In genomic region chr6:51265329-51265728, GRCm38 (mm10) we compare ENCODE assay signal across 24 mouse cellular contexts.
A peak's percentile ranks its signal among the peaks of the same experiment; 100 is the strongest.
DNase-seq lines count a peak whose midpoint lies in the region; ATAC-seq and TF ChIP-seq lines count a peak whose summit lies in the region.
"Had no signal": no experiment of that assay in that cellular context is flagged by ENCODE, and none has a peak within 500 bp of the region (broad histone marks: within the 10 kb centered on the region; RNA-seq: fewer than 3 reads in every experiment).

No protein-coding gene starts in this region.

- H3K27ac ChIP-seq in midbrain, embryonic 11.5 days (ENCODE audit: low read depth, low read length) = no peak overlapping the region
- H3K27ac ChIP-seq in midbrain, embryonic 16.5 days (ENCODE audit: low read length) = no peak overlapping the region
- no peak overlapping the region for H3K27ac ChIP-seq in forebrain, postnatal 0 days (ENCODE audit: low read depth, low read length)
- H3K27ac ChIP-seq: embryonic facial prominence, embryonic 15.5 days; forebrain, embryonic 10.5 days; heart, adult 2 months; heart, embryonic 15.5 days; hindbrain, embryonic 10.5 days; hindbrain, embryonic 14.5 days had no signal

- 92% methylated on average over 3 of the region's 3 CpGs for WGBS in midbrain, embryonic 11.5 days
- WGBS in midbrain, embryonic 16.5 days = 91% methylated on average over 3 of the region's 3 CpGs
- WGBS in forebrain, postnatal 0 days = 89% methylated on average over 3 of the region's 3 CpGs

- H3K9me3 ChIP-seq in midbrain, embryonic 11.5 days (ENCODE audit: control insufficient read depth, low read length) = peaks cover 3% of the 10 kb centered on the region; the same call in 1 of the 2 replicates
- H3K9me3 ChIP-seq in midbrain, embryonic 16.5 days (replicated peaks; ENCODE audit: control insufficient read depth, low read length, poor library complexity, severe bottlenecking) = no peaks in the 10 kb centered on the region
- H3K9me3 ChIP-seq in forebrain, postnatal 0 days (ENCODE audit: low read length) = no peaks in the 10 kb centered on the region
- H3K9me3 ChIP-seq: embryonic facial prominence, embryonic 15.5 days; forebrain, embryonic 10.5 days; heart, embryonic 15.5 days had no signal

- no peaks in the 10 kb centered on the region for H3K36me3 ChIP-seq in midbrain, embryonic 11.5 days (ENCODE audit: control insufficient read depth, insufficient read depth, low read length)
- H3K36me3 ChIP-seq in midbrain, embryonic 16.5 days (ENCODE audit: control insufficient read depth, insufficient read depth, low read length) = no peaks in the 10 kb centered on the region
- no peaks in the 10 kb centered on the region for H3K36me3 ChIP-seq in forebrain, postnatal 0 days (ENCODE audit: insufficient read depth)
- H3K36me3 ChIP-seq: embryonic facial prominence, embryonic 15.5 days; forebrain, embryonic 10.5 days; heart, embryonic 15.5 days; hindbrain, embryonic 10.5 days had no signal

- ATAC-seq in frontal cortex, adult (ENCODE audit: low TSS enrichment) = peak; percentile 96
- no peak for ATAC-seq in midbrain, embryonic 11.5 days (ENCODE audit: low FRiP score)
- no peak for ATAC-seq in midbrain, embryonic 16.5 days
- ATAC-seq in forebrain, postnatal 0 days = no peak
- ATAC-seq: CD4-positive, CD25-positive, alpha-beta regulatory T cell, adult 4 months; forebrain, embryonic 14.5 days had no signal

- peaks cover 3% of the 10 kb centered on the region; the same call in 1 of the 2 replicates for H3K27me3 ChIP-seq in midbrain, embryonic 11.5 days (ENCODE audit: control insufficient read depth, insufficient read depth, low read length)
- H3K27me3 ChIP-seq in midbrain, embryonic 16.5 days (ENCODE audit: control insufficient read depth, insufficient read depth, low read depth, low read length) = peaks cover 4% of the 10 kb centered on the region; the same call in 1 of the 2 replicates
- H3K27me3 ChIP-seq in forebrain, postnatal 0 days (ENCODE audit: insufficient read depth, low read length) = 0 out of 2 replicates have a peak, but pooled peaks cover 3% of the 10 kb centered on the region
- H3K27me3 ChIP-seq: embryonic facial prominence, embryonic 15.5 days; heart, embryonic 15.5 days had no signal

- no peak overlapping the region for H3K4me2 ChIP-seq in midbrain, embryonic 11.5 days
- H3K4me2 ChIP-seq in midbrain, embryonic 16.5 days (ENCODE audit: low read length) = no peak overlapping the region
- H3K4me2 ChIP-seq in forebrain, postnatal 0 days (ENCODE audit: low read depth) = no peak overlapping the region
- H3K4me2 ChIP-seq: embryonic facial prominence, embryonic 15.5 days; heart, embryonic 11.5 days; heart, embryonic 15.5 days; hindbrain, embryonic 14.5 days had no signal

- no peak for TF ChIP-seq CTCF in forebrain, postnatal 0 days (IDR thresholded peaks at IDR 0.05; ENCODE audit: low read depth)

- DNase-seq in frontal cortex, postnatal 25 days (ENCODE audit: low spot score in 2 of 2) = no peak
- DNase-seq in midbrain, embryonic 11.5 days (ENCODE audit: low spot score, missing footprints) = peak; percentile 56
- peak; percentile 44 to 71 for DNase-seq in left cerebral cortex, postnatal 14 days (ENCODE audit: low spot score in 2 of 2)
- peak; percentile 17 for DNase-seq in right cerebral cortex, postnatal 25 days
- DNase-seq in forebrain, postnatal 0 days = no peak
- DNase-seq in thymus, postnatal 0 days (ENCODE audit: low spot score) = no peak
- DNase-seq: adrenal gland, postnatal 14 days; B cell, adult 2 months; cerebellum, adult 2 months; cerebellum, postnatal 10 days; embryo, embryonic 11 days; gastrocnemius, postnatal 14 days; heart, adult 2 months had no signal

- H3K4me3 ChIP-seq in midbrain, embryonic 11.5 days (ENCODE audit: low read depth, low read length) = no peak overlapping the region
- no peak overlapping the region for H3K4me3 ChIP-seq in midbrain, embryonic 16.5 days (ENCODE audit: low read depth, low read length)
- no peak overlapping the region for H3K4me3 ChIP-seq in forebrain, postnatal 0 days (ENCODE audit: low read depth, low read length)
- H3K4me3 ChIP-seq: embryonic facial prominence, embryonic 15.5 days; erythroblast, embryonic 14.5 days; forebrain, embryonic 10.5 days; heart, adult 2 months; heart, embryonic 15.5 days; hindbrain, embryonic 10.5 days had no signal

- H3K9ac ChIP-seq in midbrain, embryonic 11.5 days (ENCODE audit: low read length) = no peak overlapping the region
- H3K9ac ChIP-seq in midbrain, embryonic 16.5 days (ENCODE audit: low read depth, low read length) = no peak overlapping the region
- H3K9ac ChIP-seq in forebrain, postnatal 0 days = no peak overlapping the region
- H3K9ac ChIP-seq: embryonic facial prominence, embryonic 15.5 days; heart, embryonic 15.5 days; hindbrain, embryonic 14.5 days had no signal

- peaks cover 3% of the 10 kb centered on the region for H3K4me1 ChIP-seq in midbrain, embryonic 11.5 days (ENCODE audit: control insufficient read depth, insufficient read depth, low read length)
- H3K4me1 ChIP-seq in midbrain, embryonic 16.5 days (ENCODE audit: control insufficient read depth, insufficient read depth, low read length) = peaks cover 3% of the 10 kb centered on the region; the same call in 1 of the 2 replicates
- H3K4me1 ChIP-seq in forebrain, postnatal 0 days (ENCODE audit: insufficient read depth) = no peaks in the 10 kb centered on the region

- intact Hi-C loops in left cerebral cortex, postnatal 14 days (cut with DNase I) = no loop called here

Comparison
In these comparisons a context has a peak if more than half of its experiments do, and no peak if none do; other contexts are left out.
1. DNase-seq: peak in midbrain, embryonic 11.5 days (single experiment), left cerebral cortex, postnatal 14 days (2 of 2) and right cerebral cortex, postnatal 25 days (single experiment); none in frontal cortex, postnatal 25 days (0 of 2), forebrain, postnatal 0 days (single experiment) and thymus, postnatal 0 days (single experiment).